Mouse (Mus musculus) limb, embryonic 14.5 days (tissue): ENCODE data around the gene Zfp595. TPM values are rescaled to one million over a fixed set of nuclear protein-coding genes. Genes with fewer than 3 reads are reported as not detected.
A peak's percentile ranks its signal among the peaks of the same experiment; 100 is the strongest.
"Not testable (repeated sequence)": the region's sequence is repeated elsewhere in the genome, so short reads cannot be mapped to it uniquely, and the experiment has no call there.

ENCODE experiments used
- ATAC-seq: fragments of 200-750 bp; cut with Nextera tagmentation; 2 replicates; pipeline ENCODE4 v1.8.0; 2017; ENCODE audit warnings: low read depth, moderate number of reproducible peaks, moderate TSS enrichment; ENCODE audit not compliant: low FRiP score
- DNase-seq: peaks from one replicate; pipeline ENCODE4 v3.0.0-alpha.2; 2015; ENCODE audit warnings: low spot score
- H3K27ac ChIP-seq: fragments of 300-500 bp; sonication (generic); replicated peaks from 2 replicates; pipeline ENCODE4 v1.5.1; 2014; ENCODE audit warnings: low read depth, mild to moderate bottlenecking, low read length, moderate library complexity, mixed read lengths
- H3K27me3 ChIP-seq: fragments of 300-500 bp; sonication (generic); 2 replicates; pipeline ENCODE4 v1.6.1; 2014; ENCODE audit warnings: low read length, mixed read lengths; ENCODE audit not compliant: control insufficient read depth, insufficient read depth
- H3K36me3 ChIP-seq: fragments of 300-500 bp; sonication (generic); 2 replicates; pipeline ENCODE4 v1.6.1; 2014; ENCODE audit warnings: mild to moderate bottlenecking, low read length, moderate library complexity, mixed read lengths; ENCODE audit not compliant: control insufficient read depth, insufficient read depth
- H3K4me1 ChIP-seq: fragments of 300-500 bp; sonication (generic); 2 replicates; pipeline ENCODE4 v1.6.1; 2014; ENCODE audit warnings: antibody characterized with exemption, low read length, mixed read lengths; ENCODE audit not compliant: control insufficient read depth, insufficient read depth
- H3K4me2 ChIP-seq: fragments of 300-500 bp; sonication (generic); replicated peaks from 2 replicates; pipeline ENCODE4 v1.6.1; 2014; ENCODE audit warnings: low read depth, mild to moderate bottlenecking, low read length, moderate library complexity; ENCODE audit not compliant: severe bottlenecking
- H3K4me3 ChIP-seq: fragments of 300-500 bp; sonication (generic); replicated peaks from 2 replicates; pipeline ENCODE4 v1.5.1; 2014; ENCODE audit warnings: low read length
- H3K9ac ChIP-seq: fragments of 300-500 bp; sonication (generic); 2 replicates; pipeline ENCODE4 v1.6.1; 2014; ENCODE audit warnings: mild to moderate bottlenecking, low read depth, low read length, moderate library complexity; ENCODE audit not compliant: severe bottlenecking
- H3K9me3 ChIP-seq: fragments of 300-500 bp; sonication (generic); 2 replicates; pipeline ENCODE4 v1.6.1; 2016; ENCODE audit warnings: low read length; ENCODE audit not compliant: control insufficient read depth
- POLR2A ChIP-seq: fragments of 200-500 bp; IDR thresholded peaks from 2 replicates; pipeline ENCODE4 v1.8.0; 2012; ENCODE audit warnings: inconsistent platforms, mild to moderate bottlenecking, moderate library complexity, borderline replicate concordance; ENCODE audit not compliant: insufficient read depth, insufficient read length; ENCODE audit errors: extremely low read depth
- WGBS: fragments of 180-500 bp; shearing (Covaris S2); extraction: QIAGEN DNeasy Blood & Tissue Kit; methylation state at CpG from one replicate; pipeline ENCODE4 v1.1.7; 2014; 5-methylcytosine and 5-hydroxymethylcytosine counted together
- polyA plus RNA-seq, 2 experiments: library from polyadenylated mRNA; depleted of rRNA in 1 of 2; stranded (reverse) in 1 of 2; unstranded in 1 of 2; fragments of >200 nt; fragmentation: Nextera tagmentation in 1 of 2; extraction: Ambion mirVana in 1 of 2; gene quantifications; 2 replicates each; pipeline versions ENCODE4 v1.2.1 to v1.2.3; 2012 to 2014

Gene Zfp595
- polyA plus RNA-seq (2012; rRNA removed) (3.3 and 4.1 TPM in 2 replicates), polyA plus RNA-seq (2014; fragmentation: Nextera tagmentation; extraction: Ambion mirVana) (3.1 and 3.8 TPM in 2 replicates)

DNA sequence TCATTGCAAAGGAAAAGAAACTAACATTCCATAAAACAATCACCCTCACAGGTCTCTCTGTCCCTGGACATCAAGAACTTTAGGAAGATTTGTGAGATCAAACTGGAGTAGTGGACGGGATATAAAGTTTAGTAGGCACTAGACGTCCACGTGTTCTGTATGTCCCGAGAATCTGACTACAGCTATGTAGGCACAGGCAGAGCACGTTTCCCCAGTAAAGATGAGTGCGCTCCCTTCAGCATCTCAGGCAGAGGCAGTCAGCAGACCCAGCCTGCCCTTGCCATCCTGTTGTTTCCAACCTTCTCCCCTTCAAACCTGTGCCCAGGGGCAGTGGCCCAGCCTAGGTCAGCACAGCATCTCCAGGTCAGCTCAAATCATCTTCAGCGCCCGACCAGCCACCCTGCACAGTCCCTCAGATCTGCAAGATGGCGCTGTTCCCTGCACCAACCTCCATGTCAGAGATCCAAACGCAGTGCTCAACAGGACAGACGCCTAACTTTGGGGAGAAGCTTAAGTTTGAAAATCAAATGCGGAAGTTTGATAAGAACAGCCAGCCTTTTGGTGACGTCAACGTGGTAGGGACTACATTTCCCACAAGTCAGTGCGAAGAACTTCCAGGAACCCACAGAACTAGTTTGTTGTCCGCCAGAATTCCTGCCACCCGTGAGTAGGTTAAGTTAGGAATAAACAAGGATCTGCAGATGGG, at the start of gene Zfp595:
TSS of gene Zfp595 (minus strand) at position 552 of the 706 bp plus-strand sequence.
- peak within 1 kb of the TSS; percentile 49 for H3K27ac ChIP-seq

DNA sequence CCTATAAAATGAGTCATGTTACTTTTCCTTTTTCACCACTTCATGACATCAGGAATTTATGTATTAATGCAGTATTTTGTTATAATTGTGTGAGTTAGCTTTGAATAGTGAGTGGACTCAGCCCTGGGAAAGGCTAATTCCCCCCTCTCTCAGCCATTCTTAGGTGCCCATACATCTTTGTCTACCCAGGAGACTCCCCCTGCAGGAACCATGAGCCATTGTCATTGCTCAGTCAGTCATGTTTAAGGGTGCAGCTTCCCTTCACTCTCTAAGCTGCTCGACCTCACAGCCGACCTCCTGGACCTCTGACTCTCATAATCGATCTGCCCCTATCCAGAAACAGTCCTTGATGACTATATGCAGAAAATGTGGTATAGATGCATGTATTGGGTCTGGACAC, 43.9 kb upstream of the Zfp595 start:
- not testable (repeated sequence) for H3K27ac ChIP-seq, ATAC-seq, DNase-seq, H3K9ac ChIP-seq, H3K9me3 ChIP-seq, H3K27me3 ChIP-seq, H3K4me3 ChIP-seq, H3K4me1 ChIP-seq, H3K36me3 ChIP-seq, H3K4me2 ChIP-seq
- 82% methylated on average over 3 of the region's 3 CpGs for WGBS

More for the DNA sequence above, at the start of gene Zfp595:
- no peaks in the 10 kb centered on the region for H3K9me3 ChIP-seq
- H3K27me3 ChIP-seq: no peaks in the 10 kb centered on the region
- H3K4me2 ChIP-seq: peak within 1 kb of the TSS; percentile 58
- DNase-seq (peak; percentile 95), ATAC-seq (peak; percentile 96)
- peak within 1 kb of the TSS; percentile 47 for H3K4me3 ChIP-seq
- no peaks in the 10 kb centered on the region for H3K4me1 ChIP-seq
- 12% methylated on average over 17 of the region's 17 CpGs for WGBS
- peak within 1 kb of the TSS; percentile 48 for H3K9ac ChIP-seq
- no peaks in the 10 kb centered on the region for H3K36me3 ChIP-seq
- TF ChIP-seq POLR2A: no peak

DNA sequence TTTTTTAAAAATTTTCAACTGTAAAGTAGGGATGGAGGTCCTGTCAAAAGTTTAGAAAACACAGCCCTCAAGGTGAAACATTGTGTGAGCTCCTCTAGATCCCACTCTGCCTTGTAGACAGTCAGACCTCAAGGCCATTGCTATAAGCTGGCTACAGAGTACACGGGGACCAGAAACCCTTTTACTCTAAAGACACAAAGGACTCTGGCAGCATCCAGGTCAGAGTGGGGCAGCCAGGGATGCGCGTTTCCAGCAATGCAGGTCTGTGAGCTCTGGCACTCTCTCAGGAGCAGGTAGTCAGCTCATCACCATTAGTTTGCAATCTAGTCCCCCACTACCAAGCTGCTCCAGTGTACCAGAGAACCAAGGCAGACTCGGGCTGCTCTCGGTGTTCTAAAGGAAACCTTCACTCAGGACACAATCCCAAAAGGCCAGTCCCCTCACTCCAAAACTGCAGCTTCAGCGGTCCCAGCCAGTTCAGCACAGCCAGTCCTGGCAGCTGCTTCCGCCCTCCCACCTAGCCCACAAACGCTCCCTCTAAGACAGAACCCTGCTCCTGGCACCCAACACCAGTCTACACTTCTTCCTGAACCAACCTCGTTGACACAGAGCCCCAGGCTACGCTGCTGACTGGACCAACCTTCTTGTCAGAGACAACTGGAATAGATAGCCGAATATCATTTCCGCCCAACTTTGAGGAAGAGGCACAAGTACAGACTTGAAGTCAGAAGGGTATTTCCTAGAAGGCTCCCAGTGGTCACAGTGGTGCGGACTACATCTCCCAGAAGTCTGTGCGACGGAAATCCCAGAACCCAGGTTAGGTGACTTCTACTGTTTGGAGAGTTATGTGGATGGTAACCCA, 42.9 kb upstream of the Zfp595 start, which contains the start of the genes Gm28041 and Zfp456:
TSS of gene Gm28041 (minus strand) at position 684 of the 862 bp plus-strand sequence.
TSS of gene Zfp456 (minus strand) at position 761 of the 862 bp plus-strand sequence.
- 21% methylated on average over 13 of the region's 15 CpGs for WGBS
- not testable (repeated sequence) for H3K27me3 ChIP-seq, H3K36me3 ChIP-seq, H3K27ac ChIP-seq, H3K4me1 ChIP-seq, H3K9me3 ChIP-seq
- DNase-seq (peak; percentile 71), ATAC-seq (peak; percentile 90)
- peak within 1 kb of the TSS; percentile 40 for H3K9ac ChIP-seq
- H3K4me2 ChIP-seq: peak within 1 kb of the TSS; percentile 45
- peak within 1 kb of the TSS; percentile 41 for H3K4me3 ChIP-seq

DNA sequence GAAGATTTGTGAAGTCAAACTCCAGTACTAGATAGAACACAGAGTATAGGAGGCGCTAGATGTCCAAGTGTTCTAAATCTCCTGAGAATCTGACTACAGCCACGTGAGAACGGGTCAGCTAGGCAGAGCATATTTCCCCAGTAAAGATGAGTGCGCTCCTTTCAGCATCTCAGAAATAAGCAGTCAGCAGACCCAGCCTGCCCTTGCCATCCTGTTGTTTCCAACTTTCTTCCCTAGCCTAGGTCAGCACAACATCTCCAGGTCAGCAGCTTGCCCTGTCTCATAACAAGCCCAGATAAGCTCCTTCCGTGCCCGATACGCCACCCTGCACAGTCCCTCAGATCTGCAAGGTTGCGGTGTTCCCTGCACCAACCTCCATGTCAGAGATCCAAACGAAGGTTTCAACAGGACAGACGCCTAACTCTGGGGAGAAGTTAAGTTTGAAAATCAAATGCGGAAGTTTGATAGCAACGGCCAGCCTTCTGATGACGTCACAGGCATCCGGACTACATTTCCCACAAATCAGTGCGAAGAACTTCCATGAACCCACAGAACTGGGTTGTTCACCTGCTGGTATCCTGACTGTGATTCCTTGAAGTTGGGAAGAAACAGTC, 27.9 kb upstream of the Zfp595 start, which contains the start of the genes Gm28044 and Zfp953:
TSS of gene Gm28044 (minus strand) at position 406 of the 614 bp plus-strand sequence.
TSS of gene Zfp953 (minus strand) at position 475 of the 614 bp plus-strand sequence.
- under 1% methylated on average over 15 of the region's 15 CpGs for WGBS
- Histone ChIP-seq H3K27me3 (no peaks in the 10 kb centered on the region), H3K4me1 (no peaks in the 10 kb centered on the region), H3K4me3 (peak within 1 kb of the TSS; percentile 59), H3K9me3 (no peaks in the 10 kb centered on the region), H3K36me3 (no peaks in the 10 kb centered on the region), H3K9ac (peak within 1 kb of the TSS; percentile 68), H3K4me2 (peak within 1 kb of the TSS; percentile 50), H3K27ac (peak within 1 kb of the TSS; percentile 11; the same call in 1 of the 2 replicates)
- peak; percentile 95 for ATAC-seq
- TF ChIP-seq POLR2A: no peak
- DNase-seq: peak; percentile 93

DNA sequence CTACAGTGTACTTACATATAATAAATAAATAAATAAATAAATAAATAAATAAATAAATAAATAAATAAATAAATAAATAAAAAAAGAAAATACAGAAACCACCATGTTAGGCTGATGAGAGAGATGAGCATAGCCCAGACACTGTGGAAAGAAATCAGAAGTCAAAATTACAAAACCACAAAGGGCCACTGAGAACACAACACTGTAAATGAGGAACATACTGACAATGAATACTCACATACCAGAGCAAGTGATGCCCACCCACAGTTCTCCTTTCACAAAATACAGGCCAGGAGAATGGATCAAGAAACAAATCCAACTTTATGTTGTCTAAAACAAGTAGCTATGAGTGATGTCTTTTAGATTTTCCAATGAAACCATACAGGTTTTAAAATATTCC, 19.5 kb upstream of the Zfp595 start:
- ATAC-seq: no peak
- TF ChIP-seq POLR2A: no peak
- no peak for DNase-seq

More for the DNA sequence above, 19.5 kb upstream of the Zfp595 start:
- no peaks in the 10 kb centered on the region for H3K9me3 ChIP-seq
- H3K4me3 ChIP-seq: no peak overlapping the region
- H3K9ac ChIP-seq: no peak overlapping the region
- no peaks in the 10 kb centered on the region for H3K36me3 ChIP-seq
- no peaks in the 10 kb centered on the region for H3K27me3 ChIP-seq
- H3K27ac ChIP-seq: no peak overlapping the region
- no peaks in the 10 kb centered on the region for H3K4me1 ChIP-seq
- no peak overlapping the region for H3K4me2 ChIP-seq
